Mouse (Mus musculus): ENCODE results near the gene Prss1.
"Not testable (repeated sequence)": the region's sequence is repeated elsewhere in the genome, so short reads cannot be mapped to it uniquely, and the experiment has no call there.

Prss1 gene

DNA sequence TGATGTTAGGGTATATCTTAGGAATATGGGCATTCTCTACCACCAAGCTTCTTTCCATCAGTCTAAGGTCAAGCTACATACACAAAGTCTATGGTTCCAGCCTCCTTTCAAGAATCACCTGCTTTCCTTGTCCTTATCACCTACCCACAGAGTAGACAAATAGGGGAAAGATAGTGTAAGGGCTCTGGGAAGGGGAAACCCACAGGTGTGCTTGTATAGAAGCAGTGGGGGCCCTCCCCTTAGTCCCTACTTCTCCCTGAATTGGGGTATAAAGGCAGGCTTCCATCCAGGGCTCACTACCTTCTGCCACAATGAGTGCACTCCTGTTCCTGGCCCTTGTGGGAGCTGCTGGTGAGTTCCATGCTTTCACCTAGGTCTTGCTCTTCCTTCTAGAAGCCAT, at the start of gene Prss1:
Prss1 (plus strand) TSS at position 301 of the 400 bp plus-strand sequence.
- DNase-seq: not testable (repeated sequence)

DNA sequence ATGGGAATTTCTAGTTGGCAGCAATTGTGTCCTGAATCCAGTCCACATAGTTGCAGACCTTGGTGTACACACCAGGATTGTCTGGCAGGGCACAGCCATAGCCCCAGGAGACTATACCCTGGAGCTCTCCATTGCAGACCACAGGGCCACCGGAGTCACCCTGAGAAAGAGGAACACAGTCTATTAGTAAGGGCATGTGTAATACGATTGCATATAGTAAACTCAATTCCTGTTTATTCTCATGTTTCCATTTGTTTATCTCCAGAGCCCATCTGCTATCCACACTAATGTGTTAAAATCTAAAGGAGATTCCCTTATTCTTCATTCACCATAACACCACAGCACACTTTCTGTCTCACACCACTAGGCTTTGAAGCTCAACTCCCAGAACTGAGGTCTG, 16.5 kb upstream of the Prss1 start:
- DNase-seq: not testable (repeated sequence)

DNA sequence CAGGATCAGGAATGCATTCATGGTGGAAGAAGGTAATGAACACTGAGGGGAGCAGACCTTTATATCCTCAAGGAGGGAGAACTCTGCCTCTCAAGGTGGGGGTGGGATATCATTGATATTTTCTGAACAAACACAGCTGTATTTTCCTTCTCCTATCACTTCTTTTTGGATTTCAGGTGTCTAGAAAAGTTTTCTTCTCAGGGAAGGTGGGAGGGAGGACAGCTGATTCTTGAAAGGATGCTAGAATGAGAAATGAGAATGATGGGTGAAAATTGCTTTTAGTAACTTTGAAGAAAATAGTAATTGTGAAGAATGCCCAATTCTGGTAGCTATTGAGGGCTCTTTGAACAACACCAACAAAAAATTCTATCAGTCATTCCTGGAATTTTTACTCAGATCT, 12.7 kb upstream of the Prss1 start, which contains the start of gene Gm10334:
Gm10334 (minus strand) TSS at position 101 of the 400 bp plus-strand sequence.
- not testable (repeated sequence) for DNase-seq

DNA sequence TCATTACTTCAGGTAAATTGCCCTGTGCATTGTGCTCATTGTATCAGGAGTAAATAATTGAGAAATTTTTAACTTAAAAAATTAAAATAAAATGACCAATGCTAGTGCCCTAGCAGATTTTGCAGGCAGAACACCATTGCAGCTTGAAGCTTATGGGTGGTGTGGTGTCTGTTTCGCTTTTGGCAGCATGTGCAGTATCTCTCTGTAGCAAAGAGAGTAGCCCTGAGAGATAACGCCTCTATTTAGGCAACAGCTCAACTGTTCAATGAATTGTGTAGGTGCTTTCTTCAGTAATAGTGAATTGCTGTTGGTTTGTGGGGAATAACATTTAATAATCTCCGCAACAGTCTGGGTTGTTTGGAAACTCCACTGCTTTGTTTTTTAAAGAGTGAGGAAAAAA, 40.6 kb downstream of the Prss1 start:
- DNase-seq: no peak

DNA sequence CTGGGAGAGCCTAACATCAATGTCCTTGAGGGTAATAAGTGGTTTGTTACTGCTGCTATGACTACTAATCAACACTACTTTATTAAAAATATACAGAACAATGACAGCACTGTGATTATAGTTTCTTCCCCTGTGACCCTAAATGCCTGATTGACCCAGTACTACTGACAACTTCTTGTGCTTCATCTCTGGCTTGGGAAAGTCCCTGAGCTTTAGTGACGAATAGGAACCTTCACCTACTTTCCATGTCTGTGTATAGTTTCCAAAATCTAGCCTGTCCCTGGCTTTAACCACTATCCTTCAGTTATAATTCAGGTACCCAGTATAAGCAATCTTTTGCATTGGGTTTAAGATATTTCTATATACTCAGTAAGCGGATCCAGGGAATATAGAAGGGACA, 46.2 kb downstream of the Prss1 start:
- no peak for DNase-seq

DNA sequence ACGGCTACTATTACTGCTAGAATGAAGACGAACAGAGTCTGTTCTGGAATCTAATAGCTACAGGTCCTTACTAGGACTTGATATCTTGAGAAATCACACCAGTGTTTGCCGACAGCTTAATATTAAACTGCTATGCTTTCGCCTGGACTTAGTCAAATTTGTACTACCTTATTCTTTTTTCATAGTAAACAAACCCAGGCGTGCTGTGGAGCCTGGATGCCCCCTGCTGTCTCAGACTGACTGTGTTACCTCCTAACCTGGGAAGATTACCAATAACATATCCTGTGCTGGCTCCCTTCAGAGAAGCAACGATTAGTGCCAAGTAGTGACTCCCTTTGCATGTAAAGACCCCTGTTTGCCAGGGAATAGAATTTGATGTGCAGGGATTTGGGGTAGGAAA, 46.6 kb downstream of the Prss1 start:
- no peak for DNase-seq
